In the genomic region with DNA sequence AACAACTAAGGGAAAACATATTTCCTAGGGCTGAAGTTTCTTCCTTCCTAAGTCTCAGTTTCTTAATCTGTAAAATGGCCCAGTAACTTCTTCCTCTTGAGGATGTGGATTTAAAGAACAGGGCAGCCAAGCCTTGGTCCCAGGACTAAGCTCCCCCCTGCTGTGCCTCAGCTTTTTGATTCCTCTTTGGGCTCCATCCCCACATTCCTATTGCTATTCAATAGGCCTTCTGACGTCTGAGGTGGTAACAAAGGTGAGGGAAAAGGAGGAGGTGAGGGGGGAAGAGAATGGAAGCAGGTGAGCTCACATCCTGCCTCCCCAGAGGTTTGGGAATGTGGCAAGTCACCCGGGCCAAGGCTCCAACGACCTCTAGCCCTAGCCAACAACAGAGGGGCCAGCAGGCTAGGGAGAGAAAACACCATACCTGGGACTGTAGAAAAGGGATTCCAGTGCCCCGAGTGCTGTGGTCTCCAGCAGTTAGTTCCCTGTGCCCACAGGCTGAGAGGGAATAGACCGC, we compare ENCODE assay signal across 9 mouse cellular contexts. TPM values are rescaled to one million over a fixed set of nuclear protein-coding genes. Genes with fewer than 3 reads are reported as not detected.
DNase-seq lines count a peak whose midpoint lies in the region; ATAC-seq and TF ChIP-seq lines count a peak whose summit lies in the region.
"Had no signal": no experiment of that assay in that cellular context is flagged by ENCODE, and none has a peak within 500 bp of the region (broad histone marks: within the 10 kb centered on the region; RNA-seq: fewer than 3 reads in every experiment).

No protein-coding gene starts in this region.

- peaks cover 36% of the 10 kb centered on the region for H3K4me1 ChIP-seq in heart, adult 2 months (ENCODE audit: control insufficient read depth, insufficient read depth, low read length)
- H3K4me1 ChIP-seq in midbrain, embryonic 10.5 days = peaks cover 94% of the 10 kb centered on the region
- H3K4me1 ChIP-seq in midbrain, embryonic 11.5 days (ENCODE audit: control insufficient read depth, insufficient read depth, low read length) = peaks cover 33% of the 10 kb centered on the region
- peaks cover 60% of the 10 kb centered on the region for H3K4me1 ChIP-seq in intestine, embryonic 15.5 days (replicated peaks)
- peaks cover 48% of the 10 kb centered on the region for H3K4me1 ChIP-seq in stomach, embryonic 16.5 days (ENCODE audit: control insufficient read depth, insufficient read depth, low read length)

- H3K36me3 ChIP-seq in heart, adult 2 months (ENCODE audit: control insufficient read depth, insufficient read depth, low read length) = no peaks in the 10 kb centered on the region
- H3K36me3 ChIP-seq in midbrain, embryonic 10.5 days = peaks cover 34% of the 10 kb centered on the region
- H3K36me3 ChIP-seq in midbrain, embryonic 11.5 days (ENCODE audit: control insufficient read depth, insufficient read depth, low read length) = peaks cover 9% of the 10 kb centered on the region; the same call in 1 of the 2 replicates
- H3K36me3 ChIP-seq in intestine, embryonic 15.5 days = no peaks in the 10 kb centered on the region
- H3K36me3 ChIP-seq in stomach, embryonic 16.5 days (ENCODE audit: control insufficient read depth, insufficient read depth, low read length) = no peaks in the 10 kb centered on the region; the same call in 1 of the 2 replicates

- H3K79me2 ChIP-seq in heart, adult 2 months (replicated peaks; ENCODE audit: control insufficient read depth, insufficient read depth, low read length) = no peaks in the 10 kb centered on the region

- DNase-seq in heart, adult 2 months = no peak
- no peak for DNase-seq in heart, adult 18-20 months
- DNase-seq in midbrain, embryonic 10.5 days (ENCODE audit: low spot score) = no peak
- no peak for DNase-seq in midbrain, embryonic 11.5 days (ENCODE audit: low spot score, missing footprints)
- DNase-seq in cerebellum, adult 11-12 months = no peak
- DNase-seq: embryo, embryonic 11 days had no signal

- peak overlapping the region; percentile 45 for H3K27ac ChIP-seq in heart, adult 2 months
- H3K27ac ChIP-seq in midbrain, embryonic 10.5 days (replicated peaks) = 0 out of 2 replicates have a peak overlapping the region, but pooled peaks have one; percentile 2
- no peak overlapping the region for H3K27ac ChIP-seq in midbrain, embryonic 11.5 days (ENCODE audit: low read depth, low read length)
- peak overlapping the region; percentile 49 for H3K27ac ChIP-seq in intestine, embryonic 15.5 days
- H3K27ac ChIP-seq in stomach, embryonic 16.5 days (ENCODE audit: low read length) = peak overlapping the region; percentile 68

- TF ChIP-seq EP300 in heart, adult 2 months (IDR thresholded peaks at IDR 0.05; ENCODE audit: insufficient read depth, low read depth, low read length) = no peak

- no peak overlapping the region for H3K4me3 ChIP-seq in heart, adult 2 months
- no peak overlapping the region for H3K4me3 ChIP-seq in midbrain, embryonic 10.5 days
- H3K4me3 ChIP-seq in midbrain, embryonic 11.5 days (ENCODE audit: low read depth, low read length) = no peak overlapping the region
- no peak overlapping the region for H3K4me3 ChIP-seq in intestine, embryonic 15.5 days (replicated peaks)
- no peak overlapping the region for H3K4me3 ChIP-seq in stomach, embryonic 16.5 days (replicated peaks; ENCODE audit: low read length)

- no peak for TF ChIP-seq POLR2A in heart, adult 2 months (IDR thresholded peaks at IDR 0.05; ENCODE audit: insufficient read depth, low read depth, low read length)

- TF ChIP-seq CTCF in heart, adult 2 months (IDR thresholded peaks at IDR 0.05) = no peak

- H3K9me3 ChIP-seq in midbrain, embryonic 10.5 days (replicated peaks) = no peaks in the 10 kb centered on the region; the same call in 1 of the 2 replicates
- H3K9me3 ChIP-seq in midbrain, embryonic 11.5 days (ENCODE audit: control insufficient read depth, low read length) = no peaks in the 10 kb centered on the region
- H3K9me3 ChIP-seq in intestine, embryonic 15.5 days = no peaks in the 10 kb centered on the region
- H3K9me3 ChIP-seq in stomach, embryonic 16.5 days (replicated peaks; ENCODE audit: control insufficient read depth, low read length) = no peaks in the 10 kb centered on the region

- no peak overlapping the region for H3K9ac ChIP-seq in heart, adult 2 months (ENCODE audit: low read depth, low read length)
- no peak overlapping the region for H3K9ac ChIP-seq in midbrain, embryonic 11.5 days (ENCODE audit: low read length)
- H3K9ac ChIP-seq in intestine, embryonic 15.5 days = no peak overlapping the region
- 0 out of 2 replicates have a peak overlapping the region, but pooled peaks have one; percentile 10 for H3K9ac ChIP-seq in stomach, embryonic 16.5 days (ENCODE audit: low read length)

- H3K27me3 ChIP-seq in heart, adult 2 months (ENCODE audit: control insufficient read depth, insufficient read depth, low read length) = no peaks in the 10 kb centered on the region
- no peaks in the 10 kb centered on the region for H3K27me3 ChIP-seq in midbrain, embryonic 10.5 days (ENCODE audit: low read depth, poor library complexity, severe bottlenecking)
- no peaks in the 10 kb centered on the region for H3K27me3 ChIP-seq in midbrain, embryonic 11.5 days (ENCODE audit: control insufficient read depth, insufficient read depth, low read length)
- H3K27me3 ChIP-seq in intestine, embryonic 15.5 days (replicated peaks) = no peaks in the 10 kb centered on the region
- no peaks in the 10 kb centered on the region for H3K27me3 ChIP-seq in stomach, embryonic 16.5 days (ENCODE audit: control insufficient read depth, insufficient read depth, low read length)

- 54% methylated on average over 5 of the region's 5 CpGs for WGBS in heart, adult 2 months
- WGBS in midbrain, embryonic 10.5 days = 42% methylated on average over 5 of the region's 5 CpGs
- WGBS in midbrain, embryonic 11.5 days = 43% methylated on average over 5 of the region's 5 CpGs
- 43% methylated on average over 5 of the region's 5 CpGs for WGBS in intestine, embryonic 15.5 days
- WGBS in stomach, embryonic 16.5 days = 45% methylated on average over 5 of the region's 5 CpGs

- intact Hi-C loops in heart, adult 2 months (cut with DNase I) = loop anchor here (10.0 kb wide), 1 partner anchor 242 kb away; the partner anchor contains the start of gene Dglucy

- H3K4me2 ChIP-seq in midbrain, embryonic 11.5 days = no peak overlapping the region
- H3K4me2 ChIP-seq in intestine, embryonic 15.5 days (replicated peaks) = no peak overlapping the region
- H3K4me2 ChIP-seq in stomach, embryonic 16.5 days (ENCODE audit: low read depth, low read length) = no peak overlapping the region

- no peak for ATAC-seq in midbrain, embryonic 11.5 days (ENCODE audit: low FRiP score)
- no peak for ATAC-seq in intestine, embryonic 15.5 days
- ATAC-seq in stomach, embryonic 16.5 days (ENCODE audit: insufficient read depth, low FRiP score) = no peak
- no peak for ATAC-seq in frontal cortex, adult (ENCODE audit: low TSS enrichment)

RNA-seq across cellular contexts. Expression of gene Ccdc88c, which starts 12.4 kb away (rescaled TPM):
- 1 to 10 TPM; 3.6 to 5.2 TPM for total RNA-seq in heart, adult 2 months (2021)
- 4.1 and 5.4 TPM in 2 replicates for polyA plus RNA-seq in heart, adult 2 months (2012; rRNA removed)
- total RNA-seq in heart, adult 18-20 months (2021) = 1 to 10 TPM; 3.6 to 4.0 TPM
- polyA plus RNA-seq in midbrain, embryonic 10.5 days (2016; fragmentation: Nextera tagmentation; extraction: Ambion mirVana) = 14.8 and 15.8 TPM in 2 replicates
- polyA plus RNA-seq in midbrain, embryonic 11.5 days (2014; fragmentation: Nextera tagmentation; extraction: Ambion mirVana) = 11.0 TPM in 2 replicates
- 13.6 and 14.9 TPM in 2 replicates for polyA plus RNA-seq in intestine, embryonic 15.5 days (2015; fragmentation: Nextera tagmentation; extraction: Ambion mirVana)
- polyA plus RNA-seq in stomach, embryonic 16.5 days (2015; fragmentation: Nextera tagmentation; extraction: Ambion mirVana) = 8.3 and 11.1 TPM in 2 replicates
